Mouse (Mus musculus) lung, adult 2 months (tissue): ENCODE data around the gene Gm49387.

Source experiments
- CTCF ChIP-seq: fragments of 200-500 bp; IDR thresholded peaks from 2 replicates; pipeline ENCODE4 v1.5.1; 2011; ENCODE audit warnings: mild to moderate bottlenecking, low read length, control low read depth; ENCODE audit not compliant: insufficient read depth
- POLR2A ChIP-seq: fragments of 200-500 bp; IDR thresholded peaks from 2 replicates; pipeline ENCODE4 v1.6.1; 2011; ENCODE audit warnings: low read depth, mild to moderate bottlenecking, control low read depth, low read length, borderline replicate concordance; ENCODE audit errors: extremely low read depth

DNA sequence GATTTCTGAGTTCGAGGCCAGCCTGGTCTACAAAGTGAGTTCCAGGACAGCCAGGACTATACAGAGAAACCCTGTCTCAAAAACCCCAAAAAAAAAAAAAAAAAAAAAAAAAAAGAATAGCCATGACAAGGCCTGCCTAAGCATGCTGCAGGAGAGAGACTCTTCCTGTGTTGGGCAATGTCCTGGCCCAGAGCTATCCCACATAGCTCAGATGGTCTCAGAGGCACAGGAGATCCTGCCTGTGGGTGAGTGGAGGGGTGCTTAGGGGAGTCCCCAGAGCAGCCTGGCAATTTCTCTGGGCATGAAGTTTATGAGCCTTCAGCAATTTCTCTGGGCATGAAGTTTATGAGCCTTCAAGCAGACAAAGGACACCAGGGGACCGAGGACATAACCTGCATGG, 42.9 kb upstream of the Gm49387 start:
- no peak for TF ChIP-seq POLR2A
- TF ChIP-seq CTCF, result no peak
